Mouse (Mus musculus) embryonic facial prominence, embryonic 11.5 days (tissue): ENCODE measurements around the gene P4ha3. TPM values are rescaled to one million over a fixed set of nuclear protein-coding genes. Genes with fewer than 3 reads are reported as not detected.

Source experiments
- ATAC-seq: fragments of 200-750 bp; cut with Nextera tagmentation; replicated peaks from 2 replicates; pipeline ENCODE4 v1.8.0; 2017; ENCODE audit warnings: low read depth; ENCODE audit not compliant: insufficient number of reproducible peaks, low FRiP score, low TSS enrichment
- DNase-seq: peaks from one replicate; pipeline ENCODE4 v3.0.0-alpha.2; 2015; ENCODE audit warnings: low spot score
- H3K27ac ChIP-seq: fragments of 300-500 bp; sonication (generic); replicated peaks from 2 replicates; pipeline ENCODE4 v1.5.1; 2014; ENCODE audit warnings: mild to moderate bottlenecking, low read depth, low read length, control low read depth
- H3K27me3 ChIP-seq: fragments of 300-500 bp; sonication (generic); 2 replicates; pipeline ENCODE4 v1.6.1; 2014; ENCODE audit warnings: mild to moderate bottlenecking, low read length, moderate library complexity, mixed read lengths; ENCODE audit not compliant: control insufficient read depth, insufficient read depth
- H3K36me3 ChIP-seq: fragments of 300-500 bp; sonication (generic); replicated peaks from 2 replicates; pipeline ENCODE4 v1.6.1; 2014; ENCODE audit warnings: low read depth, mild to moderate bottlenecking, low read length, moderate library complexity, mixed read lengths; ENCODE audit not compliant: control insufficient read depth, insufficient read depth
- H3K4me1 ChIP-seq: fragments of 300-500 bp; sonication (generic); 2 replicates; pipeline ENCODE4 v1.6.1; 2014; ENCODE audit warnings: low read length, mixed read lengths; ENCODE audit not compliant: control insufficient read depth, insufficient read depth
- H3K4me2 ChIP-seq: fragments of 300-500 bp; sonication (generic); 2 replicates; pipeline ENCODE4 v1.6.1; 2014; ENCODE audit warnings: low read depth, mild to moderate bottlenecking, control low read depth, low read length, moderate library complexity
- H3K4me3 ChIP-seq: fragments of 300-500 bp; sonication (generic); 2 replicates; pipeline ENCODE4 v1.5.1; 2014; ENCODE audit warnings: low read depth, low read length, control low read depth
- H3K9ac ChIP-seq: fragments of 300-500 bp; sonication (generic); replicated peaks from 2 replicates; pipeline ENCODE4 v1.6.1; 2014; ENCODE audit warnings: mild to moderate bottlenecking, control low read depth, low read length
- H3K9me3 ChIP-seq: fragments of 300-500 bp; sonication (generic); replicated peaks from 2 replicates; pipeline ENCODE4 v1.6.1; 2016; ENCODE audit warnings: mild to moderate bottlenecking, low read length, inconsistent platforms, mixed read lengths; ENCODE audit not compliant: control insufficient read depth
- WGBS: fragments of 180-500 bp; shearing (Covaris S2); extraction: QIAGEN DNeasy Blood & Tissue Kit; methylation state at CpG from one replicate; pipeline ENCODE4 v1.1.7; 2014; 5-methylcytosine and 5-hydroxymethylcytosine counted together
- polyA plus RNA-seq: library from polyadenylated mRNA; unstranded; fragments of >200 nt; fragmentation: Nextera tagmentation; extraction: Ambion mirVana; gene quantifications from 2 replicates; pipeline ENCODE4 v1.2.1, GENCODE M21; 2014

The P4ha3 gene
- polyA plus RNA-seq: 10.2 and 11.4 TPM in 2 replicates

GRCm38 (mm10) chr7:100285383-100285782 lies at the start of gene P4ha3:
Gene P4ha3 (plus strand): TSS chr7:100285520.
- Histone ChIP-seq H3K9me3 (no peaks in the 10 kb centered on the region), H3K27ac (no peak within 1 kb of the TSS), H3K9ac (peak within 1 kb of the TSS; percentile 72), H3K4me2 (peak within 1 kb of the TSS; percentile 95), H3K4me1 (peaks cover 2% of the 10 kb centered on the region; the same call in 1 of the 2 replicates), H3K36me3 (no peaks in the 10 kb centered on the region), H3K27me3 (peaks cover 3% of the 10 kb centered on the region; the same call in 1 of the 2 replicates), H3K4me3 (peak within 1 kb of the TSS; percentile 54)
- 0% methylated on average over 49 of the region's 53 CpGs for WGBS
- ATAC-seq (no peak), DNase-seq (peak; percentile 50)

GRCm38 (mm10) chr7:100238271-100238670 lies 47.0 kb upstream of the P4ha3 start:
- Histone ChIP-seq H3K9ac (no peak overlapping the region), H3K9me3 (no peaks in the 10 kb centered on the region), H3K4me2 (no peak overlapping the region), H3K4me3 (no peak overlapping the region), H3K27ac (no peak overlapping the region), H3K36me3 (no peaks in the 10 kb centered on the region), H3K4me1 (no peaks in the 10 kb centered on the region), H3K27me3 (no peaks in the 10 kb centered on the region)
- 87% methylated on average over 1 of the region's 1 CpGs for WGBS
- DNase-seq: no peak
- ATAC-seq: no peak

GRCm38 (mm10) chr7:100240601-100241000 lies 44.7 kb upstream of the P4ha3 start:
- no peaks in the 10 kb centered on the region for H3K4me1 ChIP-seq
- no peak overlapping the region for H3K27ac ChIP-seq
- H3K27me3 ChIP-seq: no peaks in the 10 kb centered on the region
- no peaks in the 10 kb centered on the region for H3K9me3 ChIP-seq
- H3K4me2 ChIP-seq: no peak overlapping the region
- no peak overlapping the region for H3K4me3 ChIP-seq
- no peaks in the 10 kb centered on the region for H3K36me3 ChIP-seq
- 83% methylated on average over 2 of the region's 2 CpGs for WGBS
- no peak for DNase-seq
- H3K9ac ChIP-seq: no peak overlapping the region
- ATAC-seq: no peak

- H3K9ac ChIP-seq: no peak overlapping the region
- no peaks in the 10 kb centered on the region for H3K9me3 ChIP-seq
- H3K4me1 ChIP-seq: no peaks in the 10 kb centered on the region
- H3K4me2 ChIP-seq: no peak overlapping the region
- H3K27ac ChIP-seq: no peak overlapping the region
- ATAC-seq: no peak
- no peak overlapping the region for H3K4me3 ChIP-seq
- no peaks in the 10 kb centered on the region for H3K27me3 ChIP-seq
- DNase-seq: no peak
- no peaks in the 10 kb centered on the region for H3K36me3 ChIP-seq
- WGBS: 81% methylated on average over 1 of the region's 1 CpGs
Measured at GRCm38 (mm10) chr7:100243007-100243406, 42.3 kb upstream of the P4ha3 start.

- Histone ChIP-seq H3K27ac (no peak overlapping the region), H3K27me3 (no peaks in the 10 kb centered on the region), H3K4me1 (no peaks in the 10 kb centered on the region), H3K4me2 (no peak overlapping the region), H3K4me3 (no peak overlapping the region), H3K9ac (no peak overlapping the region), H3K36me3 (no peaks in the 10 kb centered on the region), H3K9me3 (no peaks in the 10 kb centered on the region)
- ATAC-seq (no peak), DNase-seq (no peak)
- WGBS: 90% methylated on average over 4 of the region's 4 CpGs
Measured at GRCm38 (mm10) chr7:100244225-100244624, 41.1 kb upstream of the P4ha3 start.

- Histone ChIP-seq H3K4me1 (no peaks in the 10 kb centered on the region), H3K27ac (no peak overlapping the region), H3K4me3 (no peak overlapping the region), H3K4me2 (no peak overlapping the region), H3K9me3 (no peaks in the 10 kb centered on the region), H3K27me3 (no peaks in the 10 kb centered on the region), H3K9ac (no peak overlapping the region), H3K36me3 (no peaks in the 10 kb centered on the region)
- WGBS: 96% methylated on average over 3 of the region's 3 CpGs
- ATAC-seq (no peak), DNase-seq (no peak)
Measured at GRCm38 (mm10) chr7:100245176-100245575, 40.1 kb upstream of the P4ha3 start.

- no peak overlapping the region for H3K9ac ChIP-seq
- H3K4me2 ChIP-seq: no peak overlapping the region
- H3K4me3 ChIP-seq: no peak overlapping the region
- H3K27me3 ChIP-seq: no peaks in the 10 kb centered on the region
- no peaks in the 10 kb centered on the region for H3K9me3 ChIP-seq
- H3K27ac ChIP-seq: no peak overlapping the region
- H3K36me3 ChIP-seq: no peaks in the 10 kb centered on the region; the same call in none of the 2 replicates
- DNase-seq: no peak
- 89% methylated on average over 5 of the region's 5 CpGs for WGBS
- H3K4me1 ChIP-seq: no peaks in the 10 kb centered on the region
- no peak for ATAC-seq
Measured at GRCm38 (mm10) chr7:100250667-100251066, 34.7 kb upstream of the P4ha3 start.

GRCm38 (mm10) chr7:100262350-100262749 lies 23.0 kb upstream of the P4ha3 start:
- no peak overlapping the region for H3K27ac ChIP-seq
- H3K27me3 ChIP-seq: no peaks in the 10 kb centered on the region
- H3K4me3 ChIP-seq: no peak overlapping the region
- DNase-seq (no peak), ATAC-seq (no peak)
- no peak overlapping the region for H3K9ac ChIP-seq
- 86% methylated on average over 3 of the region's 3 CpGs for WGBS
- no peak overlapping the region for H3K4me2 ChIP-seq
- H3K9me3 ChIP-seq: no peaks in the 10 kb centered on the region
- no peaks in the 10 kb centered on the region for H3K4me1 ChIP-seq
- H3K36me3 ChIP-seq: no peaks in the 10 kb centered on the region
